Mouse (Mus musculus): ENCODE results near the gene Camta2.

- TF ChIP-seq CTCF (IDR thresholded peaks at IDR 0.05; ENCODE audit: borderline replicate concordance, extremely low read depth, insufficient read depth, insufficient read length) (no peak), POLR2A (IDR thresholded peaks at IDR 0.05; ENCODE audit: borderline replicate concordance, extremely low read depth, insufficient read depth, insufficient read length, poor library complexity, severe bottlenecking) (no peak)
Measured at GRCm38 (mm10) chr11:70637764-70638163, 50.1 kb downstream of the Camta2 start.
